Mouse (Mus musculus): ENCODE measurements at regions not wholly inside any gene's neighbourhood (a gene's known extent, or its start where the extent isn't known, plus 50 kb on each side); places are given as distances from the start of the nearest gene placed in this dataset.

- Histone ChIP-seq H3K4me1 (peaks cover 6% of the 10 kb centered on the region; the same call in 1 of the 2 replicates), H3K27ac (no peak overlapping the region), H3K4me2 (no peak overlapping the region), H3K9me3 (no peaks in the 10 kb centered on the region), H3K4me3 (replicated peaks) (no peak overlapping the region), H3K36me3 (replicated peaks) (no peaks in the 10 kb centered on the region), H3K9ac (no peak overlapping the region), H3K27me3 (no peaks in the 10 kb centered on the region)
- 82% methylated on average over 3 of the region's 3 CpGs for WGBS
- ATAC-seq (ENCODE audit: low FRiP score) = no peak
These were observed 274.9 kb downstream of the Mreg start for GRCm38 (mm10) chr1:71937168-71937567.

GRCm38 (mm10) chr1:71936501-71937129 lies 275.5 kb downstream of the Mreg start:
- H3K27me3 ChIP-seq = no peaks in the 10 kb centered on the region

GRCm38 (mm10) chr1:71925501-71925900 lies 272.5 kb upstream of the Fn1 start:
- no peaks in the 10 kb centered on the region for H3K9me3 ChIP-seq
- H3K4me3 ChIP-seq (replicated peaks) = no peak overlapping the region
- no peak overlapping the region for H3K9ac ChIP-seq
- no peak overlapping the region for H3K27ac ChIP-seq
- no peaks in the 10 kb centered on the region for H3K36me3 ChIP-seq (replicated peaks)
- no peak overlapping the region for H3K4me2 ChIP-seq
- no peaks in the 10 kb centered on the region for H3K4me1 ChIP-seq
- H3K27me3 ChIP-seq = no peaks in the 10 kb centered on the region
- no peak for ATAC-seq (ENCODE audit: low FRiP score)
- 91% methylated on average over 2 of the region's 2 CpGs for WGBS

More at GRCm38 (mm10) chr1:71936501-71937129, 275.5 kb downstream of the Mreg start:
- WGBS = 77% methylated on average over 5 of the region's 5 CpGs
- Histone ChIP-seq H3K4me3 (replicated peaks) (no peak overlapping the region), H3K9ac (no peak overlapping the region), H3K4me1 (peaks cover 5% of the 10 kb centered on the region; the same call in 1 of the 2 replicates), H3K27ac (no peak overlapping the region), H3K36me3 (replicated peaks) (no peaks in the 10 kb centered on the region), H3K4me2 (no peak overlapping the region), H3K9me3 (no peaks in the 10 kb centered on the region)
- no peak for ATAC-seq (ENCODE audit: low FRiP score)

- whole genome bisulfite sequencing = 82% methylated on average over 1 of the region's 1 CpGs
- Histone ChIP-seq H3K27me3 (no peaks in the 10 kb centered on the region), H3K4me2 (no peak overlapping the region), H3K4me1 (no peaks in the 10 kb centered on the region), H3K27ac (no peak overlapping the region), H3K4me3 (replicated peaks) (no peak overlapping the region), H3K9me3 (no peaks in the 10 kb centered on the region), H3K36me3 (replicated peaks) (no peaks in the 10 kb centered on the region), H3K9ac (no peak overlapping the region)
- no peak for ATAC-seq (ENCODE audit: low FRiP score)
These were observed 271.9 kb upstream of the Fn1 start for GRCm38 (mm10) chr1:71924884-71925283.

- no peak for ATAC-seq (ENCODE audit: low FRiP score)
- no peaks in the 10 kb centered on the region for H3K27me3 ChIP-seq
- no peaks in the 10 kb centered on the region for H3K4me1 ChIP-seq
- no peak overlapping the region for H3K4me2 ChIP-seq
- H3K4me3 ChIP-seq (replicated peaks) = no peak overlapping the region
- H3K36me3 ChIP-seq (replicated peaks) = no peaks in the 10 kb centered on the region
- 30% methylated on average over 3 of the region's 3 CpGs for WGBS
- H3K27ac ChIP-seq = no peak overlapping the region
- no peak overlapping the region for H3K9ac ChIP-seq
- no peaks in the 10 kb centered on the region for H3K9me3 ChIP-seq
These were observed 270.7 kb upstream of the Fn1 start for GRCm38 (mm10) chr1:71923731-71924130.

- H3K9ac ChIP-seq = no peak overlapping the region
- H3K36me3 ChIP-seq (replicated peaks) = no peaks in the 10 kb centered on the region
- no peaks in the 10 kb centered on the region for H3K27me3 ChIP-seq
- ATAC-seq (ENCODE audit: low FRiP score) = no peak
- H3K4me2 ChIP-seq = no peak overlapping the region
- H3K27ac ChIP-seq = no peak overlapping the region
- no peaks in the 10 kb centered on the region for H3K9me3 ChIP-seq
- whole genome bisulfite sequencing = 92% methylated on average over 2 of the region's 2 CpGs
- H3K4me1 ChIP-seq = no peaks in the 10 kb centered on the region
- no peak overlapping the region for H3K4me3 ChIP-seq (replicated peaks)
These were observed 268.5 kb upstream of the Fn1 start for GRCm38 (mm10) chr1:71921456-71921855.

- Histone ChIP-seq H3K27ac (no peak overlapping the region), H3K4me2 (no peak overlapping the region), H3K9ac (no peak overlapping the region), H3K36me3 (replicated peaks) (no peaks in the 10 kb centered on the region), H3K27me3 (no peaks in the 10 kb centered on the region), H3K9me3 (no peaks in the 10 kb centered on the region), H3K4me1 (no peaks in the 10 kb centered on the region), H3K4me3 (replicated peaks) (no peak overlapping the region)
- no peak for ATAC-seq (ENCODE audit: low FRiP score)
- 91% methylated on average over 2 of the region's 2 CpGs for WGBS
These were observed 266.9 kb upstream of the Fn1 start for GRCm38 (mm10) chr1:71919891-71920290.

GRCm38 (mm10) chr1:71917021-71917420 lies 264.0 kb upstream of the Fn1 start:
- Histone ChIP-seq H3K27me3 (no peaks in the 10 kb centered on the region), H3K4me1 (no peaks in the 10 kb centered on the region), H3K4me2 (no peak overlapping the region), H3K27ac (no peak overlapping the region), H3K36me3 (replicated peaks) (no peaks in the 10 kb centered on the region), H3K4me3 (replicated peaks) (no peak overlapping the region), H3K9ac (no peak overlapping the region), H3K9me3 (no peaks in the 10 kb centered on the region)
- no peak for ATAC-seq (ENCODE audit: low FRiP score)
- WGBS = 84% methylated on average over 2 of the region's 2 CpGs

GRCm38 (mm10) chr1:71914439-71914838 lies 261.4 kb upstream of the Fn1 start:
- no peaks in the 10 kb centered on the region for H3K36me3 ChIP-seq (replicated peaks)
- H3K9me3 ChIP-seq = no peaks in the 10 kb centered on the region
- 95% methylated on average over 3 of the region's 3 CpGs for WGBS
- ATAC-seq (ENCODE audit: low FRiP score) = no peak
- no peak overlapping the region for H3K9ac ChIP-seq
- H3K27me3 ChIP-seq = no peaks in the 10 kb centered on the region
- H3K4me2 ChIP-seq = no peak overlapping the region
- no peak overlapping the region for H3K4me3 ChIP-seq (replicated peaks)
- no peak overlapping the region for H3K27ac ChIP-seq
- H3K4me1 ChIP-seq = no peaks in the 10 kb centered on the region

- H3K36me3 ChIP-seq (replicated peaks) = no peaks in the 10 kb centered on the region
- no peak overlapping the region for H3K9ac ChIP-seq
- no peaks in the 10 kb centered on the region for H3K4me1 ChIP-seq
- WGBS = 73% methylated on average over 5 of the region's 5 CpGs
- H3K27ac ChIP-seq = no peak overlapping the region
- no peaks in the 10 kb centered on the region for H3K27me3 ChIP-seq
- no peaks in the 10 kb centered on the region for H3K9me3 ChIP-seq
- H3K4me2 ChIP-seq = no peak overlapping the region
- no peak for ATAC-seq (ENCODE audit: low FRiP score)
- no peak overlapping the region for H3K4me3 ChIP-seq (replicated peaks)
These were observed 260.2 kb upstream of the Fn1 start for GRCm38 (mm10) chr1:71913221-71913620.

GRCm38 (mm10) chr1:71912441-71912840 lies 259.4 kb upstream of the Fn1 start:
- WGBS = 25% methylated on average over 3 of the region's 3 CpGs
- no peaks in the 10 kb centered on the region for H3K27me3 ChIP-seq
- ATAC-seq (ENCODE audit: low FRiP score) = no peak

GRCm38 (mm10) chr1:71910125-71910524 lies 257.1 kb upstream of the Fn1 start:
- no peak overlapping the region for H3K4me3 ChIP-seq (replicated peaks)
- ATAC-seq (ENCODE audit: low FRiP score) = no peak
- H3K9ac ChIP-seq = no peak overlapping the region
- H3K4me2 ChIP-seq = no peak overlapping the region
- no peaks in the 10 kb centered on the region for H3K9me3 ChIP-seq
- 83% methylated on average over 1 of the region's 1 CpGs for WGBS
- no peak overlapping the region for H3K27ac ChIP-seq
- H3K27me3 ChIP-seq = no peaks in the 10 kb centered on the region
- no peaks in the 10 kb centered on the region for H3K36me3 ChIP-seq (replicated peaks)
- no peaks in the 10 kb centered on the region for H3K4me1 ChIP-seq

More at GRCm38 (mm10) chr1:71912441-71912840, 259.4 kb upstream of the Fn1 start:
- no peaks in the 10 kb centered on the region for H3K4me1 ChIP-seq
- H3K4me2 ChIP-seq = no peak overlapping the region
- no peaks in the 10 kb centered on the region for H3K9me3 ChIP-seq
- H3K9ac ChIP-seq = no peak overlapping the region
- H3K4me3 ChIP-seq (replicated peaks) = no peak overlapping the region
- H3K27ac ChIP-seq = no peak overlapping the region
- H3K36me3 ChIP-seq (replicated peaks) = no peaks in the 10 kb centered on the region

GRCm38 (mm10) chr1:71909508-71910124 lies 256.6 kb upstream of the Fn1 start:
- Histone ChIP-seq H3K4me3 (replicated peaks) (no peak overlapping the region), H3K4me1 (no peaks in the 10 kb centered on the region), H3K36me3 (replicated peaks) (no peaks in the 10 kb centered on the region), H3K9me3 (no peaks in the 10 kb centered on the region), H3K27me3 (no peaks in the 10 kb centered on the region), H3K27ac (no peak overlapping the region), H3K4me2 (no peak overlapping the region), H3K9ac (no peak overlapping the region)
- no peak for ATAC-seq (ENCODE audit: low FRiP score)
- 76% methylated on average over 11 of the region's 11 CpGs for WGBS

Measured in forebrain, embryonic 12.5 days (tissue).